Mouse (Mus musculus) cerebellum, adult (tissue): Measurements from ENCODE around the gene Gm8922.
"Not testable (repeated sequence)": the region's sequence is repeated elsewhere in the genome, so short reads cannot be mapped to it uniquely, and the experiment has no call there.

Experiments
- ATAC-seq: cut with Nextera tagmentation; 2 replicates; pipeline ENCODE4 v1.9.2; 2017; ENCODE audit warnings: mild to moderate bottlenecking, moderate library complexity, mixed read lengths; ENCODE audit not compliant: insufficient number of reproducible peaks, low FRiP score, low TSS enrichment

Gm8922 gene

GRCm38 (mm10) chr5:11681659-11682058 is at the start of gene Gm8922:
Gene Gm8922 (plus strand): TSS chr5:11681959.
- not testable (repeated sequence) for ATAC-seq
